18 mouse cellular contexts compared by ENCODE assay signal in the genomic region with DNA sequence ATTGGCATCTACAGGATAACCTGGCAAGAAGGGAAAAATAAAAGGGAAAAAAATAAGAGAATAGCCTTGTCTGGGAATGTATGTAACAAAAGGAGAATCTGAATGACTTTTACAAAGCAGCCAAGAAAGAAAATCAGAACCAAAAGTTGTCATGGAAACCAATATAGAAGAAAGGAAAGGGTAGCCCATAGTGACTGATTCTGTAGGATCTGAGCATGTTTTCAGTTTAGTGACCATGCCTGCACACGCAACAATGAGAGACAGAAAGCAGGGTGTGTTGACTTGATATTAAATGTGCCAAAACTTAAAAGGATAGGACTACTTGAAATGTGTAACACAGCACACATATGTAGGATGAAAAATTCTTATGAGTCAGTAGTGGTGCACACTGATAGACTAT.
DNase-seq lines count a peak whose midpoint lies in the region; ATAC-seq and TF ChIP-seq lines count a peak whose summit lies in the region.
"Had no signal": no experiment of that assay in that cellular context is flagged by ENCODE, and none has a peak within 500 bp of the region (broad histone marks: within the 10 kb centered on the region; RNA-seq: fewer than 3 reads in every experiment).

No protein-coding gene starts in this region.

- H3K27me3 ChIP-seq in midbrain, embryonic 14.5 days (ENCODE audit: control insufficient read depth, insufficient read depth, low read length) = no peaks in the 10 kb centered on the region
- H3K27me3 ChIP-seq in midbrain, embryonic 11.5 days (ENCODE audit: control insufficient read depth, insufficient read depth, low read length) = no peaks in the 10 kb centered on the region
- H3K27me3 ChIP-seq in midbrain, embryonic 16.5 days (ENCODE audit: control insufficient read depth, insufficient read depth, low read depth, low read length) = no peaks in the 10 kb centered on the region
- H3K27me3 ChIP-seq in midbrain, embryonic 10.5 days (ENCODE audit: low read depth, poor library complexity, severe bottlenecking) = no peaks in the 10 kb centered on the region
- no peaks in the 10 kb centered on the region for H3K27me3 ChIP-seq in kidney, adult 2 months (replicated peaks; ENCODE audit: control insufficient read depth, insufficient read depth, low read length)
- H3K27me3 ChIP-seq: embryonic facial prominence, embryonic 12.5 days; forebrain, embryonic 12.5 days had no signal

- H3K4me1 ChIP-seq in midbrain, embryonic 14.5 days (ENCODE audit: control insufficient read depth, insufficient read depth, low read length) = no peaks in the 10 kb centered on the region
- peaks cover 3% of the 10 kb centered on the region; the same call in 1 of the 2 replicates for H3K4me1 ChIP-seq in midbrain, embryonic 11.5 days (ENCODE audit: control insufficient read depth, insufficient read depth, low read length)
- no peaks in the 10 kb centered on the region for H3K4me1 ChIP-seq in midbrain, embryonic 16.5 days (ENCODE audit: control insufficient read depth, insufficient read depth, low read length)
- peaks cover 3% of the 10 kb centered on the region; the same call in 1 of the 2 replicates for H3K4me1 ChIP-seq in midbrain, embryonic 10.5 days
- H3K4me1 ChIP-seq in kidney, adult 2 months (ENCODE audit: control insufficient read depth, insufficient read depth, low read length) = no peaks in the 10 kb centered on the region
- H3K4me1 ChIP-seq: embryonic facial prominence, embryonic 10.5 days; embryonic facial prominence, embryonic 12.5 days; forebrain, embryonic 12.5 days had no signal

- peak; percentile 7 for DNase-seq in midbrain, embryonic 14.5 days
- no peak for DNase-seq in midbrain, embryonic 11.5 days (ENCODE audit: low spot score, missing footprints)
- DNase-seq in midbrain, embryonic 10.5 days (ENCODE audit: low spot score) = no peak
- DNase-seq in kidney, adult 2 months = no peak
- DNase-seq: adrenal gland, adult 2 months; adrenal gland, postnatal 10 days; adrenal gland, postnatal 25 days; cerebellum, adult 11-12 months; cerebellum, adult 2 months; cerebellum, adult 9-10 months; cerebellum, postnatal 10 days; cerebellum, postnatal 25 days had no signal

- H3K36me3 ChIP-seq in midbrain, embryonic 14.5 days (ENCODE audit: control insufficient read depth, insufficient read depth, low read length) = no peaks in the 10 kb centered on the region
- no peaks in the 10 kb centered on the region for H3K36me3 ChIP-seq in midbrain, embryonic 11.5 days (ENCODE audit: control insufficient read depth, insufficient read depth, low read length)
- no peaks in the 10 kb centered on the region for H3K36me3 ChIP-seq in midbrain, embryonic 16.5 days (ENCODE audit: control insufficient read depth, insufficient read depth, low read length)
- no peaks in the 10 kb centered on the region for H3K36me3 ChIP-seq in midbrain, embryonic 10.5 days
- H3K36me3 ChIP-seq in kidney, adult 2 months (ENCODE audit: control insufficient read depth, insufficient read depth, low read length) = no peaks in the 10 kb centered on the region
- H3K36me3 ChIP-seq: embryonic facial prominence, embryonic 10.5 days; embryonic facial prominence, embryonic 12.5 days; forebrain, embryonic 12.5 days had no signal

- no peaks in the 10 kb centered on the region for H3K9me3 ChIP-seq in midbrain, embryonic 14.5 days (ENCODE audit: control insufficient read depth, low read length)
- no peaks in the 10 kb centered on the region for H3K9me3 ChIP-seq in midbrain, embryonic 11.5 days (ENCODE audit: control insufficient read depth, low read length)
- no peaks in the 10 kb centered on the region for H3K9me3 ChIP-seq in midbrain, embryonic 16.5 days (replicated peaks; ENCODE audit: control insufficient read depth, low read length, poor library complexity, severe bottlenecking)
- H3K9me3 ChIP-seq in midbrain, embryonic 10.5 days (replicated peaks) = no peaks in the 10 kb centered on the region
- H3K9me3 ChIP-seq: embryonic facial prominence, embryonic 10.5 days; embryonic facial prominence, embryonic 12.5 days; forebrain, embryonic 12.5 days had no signal

- H3K27ac ChIP-seq in midbrain, embryonic 14.5 days (replicated peaks; ENCODE audit: low read depth, low read length) = no peak overlapping the region
- H3K27ac ChIP-seq in midbrain, embryonic 11.5 days (ENCODE audit: low read depth, low read length) = no peak overlapping the region
- H3K27ac ChIP-seq in midbrain, embryonic 16.5 days (ENCODE audit: low read length) = no peak overlapping the region
- no peak overlapping the region for H3K27ac ChIP-seq in midbrain, embryonic 10.5 days (replicated peaks)
- no peak overlapping the region for H3K27ac ChIP-seq in kidney, adult 2 months (ENCODE audit: insufficient read depth, low read depth, low read length)
- H3K27ac ChIP-seq: embryonic facial prominence, embryonic 10.5 days; embryonic facial prominence, embryonic 12.5 days; forebrain, embryonic 12.5 days had no signal

- no peak overlapping the region for H3K4me2 ChIP-seq in midbrain, embryonic 14.5 days (ENCODE audit: low read length)
- H3K4me2 ChIP-seq in midbrain, embryonic 11.5 days = no peak overlapping the region
- H3K4me2 ChIP-seq in midbrain, embryonic 16.5 days (ENCODE audit: low read length) = no peak overlapping the region
- H3K4me2 ChIP-seq: embryonic facial prominence, embryonic 12.5 days; forebrain, embryonic 12.5 days had no signal

- 23% methylated on average over 1 of the region's 1 CpGs for WGBS in midbrain, embryonic 14.5 days
- WGBS in midbrain, embryonic 11.5 days = 63% methylated on average over 1 of the region's 1 CpGs
- WGBS in midbrain, embryonic 16.5 days = 37% methylated on average over 1 of the region's 1 CpGs
- WGBS in midbrain, embryonic 10.5 days = 79% methylated on average over 1 of the region's 1 CpGs
- WGBS in kidney, adult 2 months = 96% methylated on average over 1 of the region's 1 CpGs

- no peak overlapping the region for H3K9ac ChIP-seq in midbrain, embryonic 14.5 days (replicated peaks; ENCODE audit: low read length)
- no peak overlapping the region for H3K9ac ChIP-seq in midbrain, embryonic 11.5 days (ENCODE audit: low read length)
- no peak overlapping the region for H3K9ac ChIP-seq in midbrain, embryonic 16.5 days (ENCODE audit: low read depth, low read length)
- H3K9ac ChIP-seq: embryonic facial prominence, embryonic 12.5 days; forebrain, embryonic 12.5 days had no signal

- H3K4me3 ChIP-seq in midbrain, embryonic 14.5 days (replicated peaks; ENCODE audit: low read depth, low read length) = no peak overlapping the region
- no peak overlapping the region for H3K4me3 ChIP-seq in midbrain, embryonic 11.5 days (ENCODE audit: low read depth, low read length)
- no peak overlapping the region for H3K4me3 ChIP-seq in midbrain, embryonic 16.5 days (ENCODE audit: low read depth, low read length)
- H3K4me3 ChIP-seq in midbrain, embryonic 10.5 days = no peak overlapping the region
- H3K4me3 ChIP-seq in kidney, adult 2 months (ENCODE audit: insufficient read depth, low read depth, low read length) = no peak overlapping the region
- H3K4me3 ChIP-seq: embryonic facial prominence, embryonic 10.5 days; embryonic facial prominence, embryonic 12.5 days; forebrain, embryonic 12.5 days had no signal

- TF ChIP-seq CTCF in kidney, adult 2 months (conservative IDR thresholded peaks at IDR 0.05; ENCODE audit: insufficient read depth, insufficient read length, low read depth, low read length) = no peak

- ATAC-seq in midbrain, embryonic 14.5 days (ENCODE audit: low FRiP score, low TSS enrichment) = no peak
- ATAC-seq in midbrain, embryonic 11.5 days (ENCODE audit: low FRiP score) = no peak
- ATAC-seq in midbrain, embryonic 16.5 days = 0 out of 2 replicates have a peak, but pooled peaks have one; percentile 66
- ATAC-seq: forebrain, embryonic 14.5 days; forebrain, embryonic 16.5 days had no signal

- TF ChIP-seq POLR2A in kidney, adult 2 months (IDR thresholded peaks at IDR 0.05; ENCODE audit: low read depth, low read length) = no peak
